Mouse (Mus musculus) hindbrain, embryonic 16.5 days (tissue): ENCODE results near the gene Ccl21a. TPM values are rescaled to one million over a fixed set of nuclear protein-coding genes. Genes with fewer than 3 reads are reported as not detected.
"Not testable (repeated sequence)": the region's sequence is repeated elsewhere in the genome, so short reads cannot be mapped to it uniquely, and the experiment has no call there.

ENCODE experiments used
- ATAC-seq: fragments of 200-750 bp; cut with Nextera tagmentation; 2 replicates; pipeline ENCODE4 v1.8.0; 2017; ENCODE audit warnings: moderate TSS enrichment, moderate library complexity
- H3K27ac ChIP-seq: fragments of 300-500 bp; sonication (generic); 2 replicates; pipeline ENCODE4 v1.5.1; 2014; ENCODE audit warnings: low read depth, mild to moderate bottlenecking, control low read depth, low read length, moderate library complexity
- H3K27me3 ChIP-seq: fragments of 300-500 bp; sonication (generic); replicated peaks from 2 replicates; pipeline ENCODE4 v1.6.1; 2014; ENCODE audit warnings: low read length; ENCODE audit not compliant: control insufficient read depth, insufficient read depth
- H3K36me3 ChIP-seq: fragments of 300-500 bp; sonication (generic); 2 replicates; pipeline ENCODE4 v1.6.1; 2014; ENCODE audit warnings: mild to moderate bottlenecking, low read length, moderate library complexity, mixed read lengths; ENCODE audit not compliant: control insufficient read depth, insufficient read depth
- H3K4me1 ChIP-seq: fragments of 300-500 bp; sonication (generic); 2 replicates; pipeline ENCODE4 v1.6.1; 2014; ENCODE audit warnings: low read depth, low read length; ENCODE audit not compliant: control insufficient read depth, insufficient read depth
- H3K4me2 ChIP-seq: fragments of 300-500 bp; sonication (generic); 2 replicates; pipeline ENCODE4 v1.6.1; 2014; ENCODE audit warnings: mild to moderate bottlenecking, low read length, control low read depth, moderate library complexity
- H3K4me3 ChIP-seq: fragments of 300-500 bp; sonication (generic); 2 replicates; pipeline ENCODE4 v1.5.1; 2014; ENCODE audit warnings: mild to moderate bottlenecking, low read length, control low read depth, moderate library complexity
- H3K9ac ChIP-seq: fragments of 300-500 bp; sonication (generic); 2 replicates; pipeline ENCODE4 v1.6.1; 2014; ENCODE audit warnings: low read depth, mild to moderate bottlenecking, control low read depth, low read length, moderate library complexity
- H3K9me3 ChIP-seq: fragments of 300-500 bp; sonication (generic); 2 replicates; pipeline ENCODE4 v1.6.1; 2014; ENCODE audit warnings: mild to moderate bottlenecking, low read length, moderate library complexity; ENCODE audit not compliant: control insufficient read depth
- WGBS: fragments of 180-500 bp; shearing (Covaris S2); extraction: QIAGEN DNeasy Blood & Tissue Kit; methylation state at CpG from one replicate; pipeline ENCODE4 v1.1.7; 2014; 5-methylcytosine and 5-hydroxymethylcytosine counted together
- polyA plus RNA-seq: library from polyadenylated mRNA; unstranded; fragments of >200 nt; fragmentation: Nextera tagmentation; extraction: Ambion mirVana; gene quantifications from 2 replicates; pipeline ENCODE4 v1.2.1, GENCODE M21; 2015

The Ccl21a gene
- 1.6 and 3.2 TPM in 2 replicates for polyA plus RNA-seq

- H3K4me2 ChIP-seq, H3K9me3 ChIP-seq, H3K27me3 ChIP-seq, H3K27ac ChIP-seq, H3K9ac ChIP-seq, H3K36me3 ChIP-seq, H3K4me3 ChIP-seq, ATAC-seq, H3K4me1 ChIP-seq: not testable (repeated sequence)
- WGBS: no CpG with 5 or more reads among the region's 5 CpGs
Observed at GRCm38 (mm10) chr4:42773893-42774292, at the start of gene Ccl21a. TSS of gene Ccl21a (minus strand) at chr4:42773993.

GRCm38 (mm10) chr4:42756477-42756876 is 17.3 kb downstream of the Ccl21a start, which contains the start of gene Ccl19:
TSS of gene Ccl19 (minus strand) at chr4:42756577.
- not testable (repeated sequence) for H3K4me2 ChIP-seq, H3K27me3 ChIP-seq, H3K9me3 ChIP-seq, ATAC-seq, H3K4me1 ChIP-seq, H3K36me3 ChIP-seq, H3K27ac ChIP-seq, H3K9ac ChIP-seq, H3K4me3 ChIP-seq
- no CpG with 5 or more reads among the region's 6 CpGs for WGBS

- H3K9me3 ChIP-seq, H3K27me3 ChIP-seq, H3K4me3 ChIP-seq, ATAC-seq, H3K36me3 ChIP-seq, H3K9ac ChIP-seq, H3K4me1 ChIP-seq, H3K27ac ChIP-seq, H3K4me2 ChIP-seq: not testable (repeated sequence)
- WGBS: no CpG with 5 or more reads among the region's 13 CpGs
Observed at GRCm38 (mm10) chr4:42735245-42735644, 38.5 kb downstream of the Ccl21a start, which contains the start of gene 4930578G10Rik. TSS of gene 4930578G10Rik (plus strand) at chr4:42735545.

Other genes with a start within 250 kb of the Ccl21a start
- not detected in 2 replicates for gene Fam205a2, start 245.8 kb downstream of the Ccl21a start, polyA plus RNA-seq
- not detected in 2 replicates for gene Gm10591, start 161.8 kb downstream of the Ccl21a start, polyA plus RNA-seq
- gene Gm2564, start 144.3 kb downstream of the Ccl21a start, polyA plus RNA-seq: 0.39 TPM in 1 of 2 replicates, not detected in the other
- gene Ccl27b, start 118.7 kb downstream of the Ccl21a start, polyA plus RNA-seq: not detected in 2 replicates
- not detected in 2 replicates for gene Il11ra2, start 112.1 kb downstream of the Ccl21a start, polyA plus RNA-seq
- gene 4930578G10Rik, start 38.4 kb downstream of the Ccl21a start, polyA plus RNA-seq: 0.38 TPM in 1 of 2 replicates, not detected in the other
- gene Ccl19, start 17.4 kb downstream of the Ccl21a start, polyA plus RNA-seq: 0.22 and 0.28 TPM in 2 replicates
- 0.07 and 0.10 TPM in 2 replicates for gene Fam205a1, start 79.9 kb upstream of the Ccl21a start, polyA plus RNA-seq
- gene Gm12394, start 82.8 kb upstream of the Ccl21a start, polyA plus RNA-seq: 0.65 and 0.66 TPM in 2 replicates
- 1.9 and 2.0 TPM in 2 replicates for gene Fam205c, start 100.2 kb upstream of the Ccl21a start, polyA plus RNA-seq
- 44.5 and 45.7 TPM in 2 replicates for gene Phf24, start 142.7 kb upstream of the Ccl21a start, polyA plus RNA-seq
- 44.9 and 45.7 TPM in 2 replicates for gene Dnajb5, start 175.8 kb upstream of the Ccl21a start, polyA plus RNA-seq
- gene 1700022I11Rik, start 195.6 kb upstream of the Ccl21a start, polyA plus RNA-seq: 0.44 and 1.3 TPM in 2 replicates
- 478 and 502 TPM in 2 replicates for gene Vcp, start 226.5 kb upstream of the Ccl21a start, polyA plus RNA-seq
- 22.7 and 25.8 TPM in 2 replicates for gene Fancg, start 236.5 kb upstream of the Ccl21a start, polyA plus RNA-seq